Mouse (Mus musculus) intestine, embryonic 16.5 days (tissue): ENCODE measurements around the gene Yod1. TPM values are rescaled to one million over a fixed set of nuclear protein-coding genes. Genes with fewer than 3 reads are reported as not detected.

Experiments used
- ATAC-seq: fragments of 200-750 bp; cut with Nextera tagmentation; 2 replicates; pipeline ENCODE4 v1.8.0; 2017; ENCODE audit warnings: moderate TSS enrichment, moderate library complexity
- H3K27ac ChIP-seq: fragments of 300-500 bp; sonication (generic); 2 replicates; pipeline ENCODE4 v1.5.1; 2014; ENCODE audit warnings: mild to moderate bottlenecking, low read length
- H3K27me3 ChIP-seq: fragments of 300-500 bp; sonication (generic); replicated peaks from 2 replicates; pipeline ENCODE4 v1.6.1; 2014; ENCODE audit warnings: low read length, control low read depth, mixed read lengths; ENCODE audit not compliant: control insufficient read depth, insufficient read depth
- H3K36me3 ChIP-seq: fragments of 300-500 bp; sonication (generic); 2 replicates; pipeline ENCODE4 v1.6.1; 2014; ENCODE audit warnings: low read length, control low read depth; ENCODE audit not compliant: control insufficient read depth, insufficient read depth
- H3K4me1 ChIP-seq: fragments of 300-500 bp; sonication (generic); 2 replicates; pipeline ENCODE4 v1.6.1; 2014; ENCODE audit warnings: low read length, control low read depth, mixed read lengths; ENCODE audit not compliant: control insufficient read depth, insufficient read depth
- H3K4me2 ChIP-seq: fragments of 300-500 bp; sonication (generic); 2 replicates; pipeline ENCODE4 v1.6.1; 2014; ENCODE audit warnings: low read depth, low read length, control low read depth
- H3K4me3 ChIP-seq: fragments of 300-500 bp; sonication (generic); 2 replicates; pipeline ENCODE4 v1.5.1; 2014; ENCODE audit warnings: mild to moderate bottlenecking, low read length
- H3K9ac ChIP-seq: fragments of 300-500 bp; sonication (generic); 2 replicates; pipeline ENCODE4 v1.6.1; 2014; ENCODE audit warnings: low read depth, low read length
- H3K9me3 ChIP-seq: fragments of 300-500 bp; sonication (generic); 2 replicates; pipeline ENCODE4 v1.6.1; 2016; ENCODE audit warnings: low read length, control low read depth; ENCODE audit not compliant: control insufficient read depth
- WGBS: fragments of 180-500 bp; shearing (Covaris S2); extraction: QIAGEN DNeasy Blood & Tissue Kit; methylation state at CpG from one replicate; pipeline ENCODE4 v1.1.7; 2014; 5-methylcytosine and 5-hydroxymethylcytosine counted together
- polyA plus RNA-seq: library from polyadenylated mRNA; unstranded; fragments of >200 nt; fragmentation: Nextera tagmentation; extraction: Ambion mirVana; gene quantifications from 2 replicates; pipeline ENCODE4 v1.2.1, GENCODE M21; 2015

Yod1 gene
- polyA plus RNA-seq, 1 experiment from 2014 or later, result 9.9 TPM

- Histone ChIP-seq H3K27ac (no peak within 1 kb of the TSS), H3K36me3 (no peaks in the 10 kb centered on the region), H3K4me2 (no peak within 1 kb of the TSS), H3K4me1 (peaks cover 6% of the 10 kb centered on the region), H3K4me3 (no peak within 1 kb of the TSS), H3K9ac (no peak within 1 kb of the TSS), H3K27me3 (no peaks in the 10 kb centered on the region), H3K9me3 (no peaks in the 10 kb centered on the region)
- WGBS, result 80% methylated on average over 2 of the region's 2 CpGs
- no peak for ATAC-seq
These were observed 12.0 kb downstream of the Yod1 start, which contains the start of gene Pfkfb2 for GRCm38 (mm10) chr1:130729153-130729552. TSS of gene Pfkfb2 (minus strand) at chr1:130729253.

GRCm38 (mm10) chr1:130731741-130732337 lies 14.7 kb downstream of the Yod1 start, which contains the start of gene AA986860:
TSS of gene AA986860 (plus strand) at chr1:130731976.
- peak; percentile 92 for ATAC-seq
- Histone ChIP-seq H3K9me3 (no peaks in the 10 kb centered on the region), H3K4me3 (peak within 1 kb of the TSS; percentile 50), H3K27me3 (no peaks in the 10 kb centered on the region), H3K4me1 (peaks cover 11% of the 10 kb centered on the region), H3K4me2 (peak within 1 kb of the TSS; percentile 53), H3K36me3 (no peaks in the 10 kb centered on the region), H3K27ac (peak within 1 kb of the TSS; percentile 89), H3K9ac (peak within 1 kb of the TSS; percentile 60)
- 6% methylated on average over 10 of the region's 10 CpGs for WGBS

- 57% methylated on average over 13 of the region's 13 CpGs for WGBS
- H3K9me3 ChIP-seq, result no peaks in the 10 kb centered on the region
- peak overlapping the region; percentile 89 for H3K27ac ChIP-seq
- H3K27me3 ChIP-seq, result no peaks in the 10 kb centered on the region
- peak; percentile 34 for ATAC-seq
- H3K4me2 ChIP-seq, result peak overlapping the region; percentile 53
- peak overlapping the region; percentile 61 for H3K9ac ChIP-seq
- peak overlapping the region; percentile 50 for H3K4me3 ChIP-seq
- peaks cover 14% of the 10 kb centered on the region for H3K4me1 ChIP-seq
- no peaks in the 10 kb centered on the region for H3K36me3 ChIP-seq
These were observed 15.9 kb downstream of the Yod1 start for GRCm38 (mm10) chr1:130732706-130733658.

GRCm38 (mm10) chr1:130733671-130734070 lies 16.5 kb downstream of the Yod1 start:
- Histone ChIP-seq H3K9me3 (no peaks in the 10 kb centered on the region), H3K27me3 (no peaks in the 10 kb centered on the region), H3K4me2 (peak overlapping the region; percentile 53), H3K9ac (peak overlapping the region; percentile 61), H3K4me1 (peaks cover 17% of the 10 kb centered on the region), H3K4me3 (peak overlapping the region; percentile 50), H3K36me3 (no peaks in the 10 kb centered on the region), H3K27ac (peak overlapping the region; percentile 89)
- WGBS, result 45% methylated on average over 4 of the region's 4 CpGs
- ATAC-seq, result peak; percentile 67

- WGBS, result 29% methylated on average over 5 of the region's 5 CpGs
- Histone ChIP-seq H3K9me3 (no peaks in the 10 kb centered on the region), H3K27ac (peak overlapping the region; percentile 89), H3K36me3 (no peaks in the 10 kb centered on the region), H3K27me3 (no peaks in the 10 kb centered on the region), H3K4me2 (peak overlapping the region; percentile 53), H3K4me1 (peaks cover 17% of the 10 kb centered on the region), H3K9ac (peak overlapping the region; percentile 61), H3K4me3 (peak overlapping the region; percentile 50)
- no peak for ATAC-seq
These were observed 17.3 kb downstream of the Yod1 start for GRCm38 (mm10) chr1:130734452-130734851.

- no peaks in the 10 kb centered on the region for H3K36me3 ChIP-seq
- H3K9ac ChIP-seq, result peak overlapping the region; percentile 61
- peak overlapping the region; percentile 53 for H3K4me2 ChIP-seq
- 38% methylated on average over 8 of the region's 8 CpGs for WGBS
- peak overlapping the region; percentile 89 for H3K27ac ChIP-seq
- H3K4me3 ChIP-seq, result peak overlapping the region; percentile 50
- no peak for ATAC-seq
- H3K27me3 ChIP-seq, result no peaks in the 10 kb centered on the region
- H3K9me3 ChIP-seq, result no peaks in the 10 kb centered on the region
- H3K4me1 ChIP-seq, result peaks cover 17% of the 10 kb centered on the region
These were observed 17.7 kb downstream of the Yod1 start for GRCm38 (mm10) chr1:130734852-130735251.

- peak overlapping the region; percentile 21; the same call in 1 of the 2 replicates for H3K4me3 ChIP-seq
- WGBS, result 26% methylated on average over 11 of the region's 11 CpGs
- H3K27me3 ChIP-seq, result no peaks in the 10 kb centered on the region
- peak; percentile 58 for ATAC-seq
- H3K9ac ChIP-seq, result peak overlapping the region; percentile 44
- no peaks in the 10 kb centered on the region for H3K36me3 ChIP-seq
- peaks cover 25% of the 10 kb centered on the region for H3K4me1 ChIP-seq
- peak overlapping the region; percentile 40 for H3K4me2 ChIP-seq
- H3K27ac ChIP-seq, result peak overlapping the region; percentile 70
- H3K9me3 ChIP-seq, result no peaks in the 10 kb centered on the region
These were observed 20.3 kb downstream of the Yod1 start for GRCm38 (mm10) chr1:130737411-130737881.

GRCm38 (mm10) chr1:130737916-130738315 lies 20.8 kb downstream of the Yod1 start:
- WGBS, result 80% methylated on average over 7 of the region's 7 CpGs
- Histone ChIP-seq H3K36me3 (no peaks in the 10 kb centered on the region; the same call in 1 of the 2 replicates), H3K27ac (peak overlapping the region; percentile 79), H3K4me2 (0 out of 2 replicates have a peak overlapping the region, but pooled peaks have one; percentile 14), H3K9me3 (no peaks in the 10 kb centered on the region), H3K27me3 (no peaks in the 10 kb centered on the region), H3K4me3 (no peak overlapping the region), H3K4me1 (peaks cover 26% of the 10 kb centered on the region), H3K9ac (no peak overlapping the region)
- ATAC-seq, result no peak

GRCm38 (mm10) chr1:130738551-130739106 lies 21.5 kb downstream of the Yod1 start:
- H3K4me2 ChIP-seq, result no peak overlapping the region
- no peaks in the 10 kb centered on the region for H3K9me3 ChIP-seq
- peaks cover under 1% of the 10 kb centered on the region; the same call in 1 of the 2 replicates for H3K36me3 ChIP-seq
- ATAC-seq, result peak; percentile 49
- WGBS, result 50% methylated on average over 3 of the region's 3 CpGs
- peaks cover 33% of the 10 kb centered on the region for H3K4me1 ChIP-seq
- peak overlapping the region; percentile 79 for H3K27ac ChIP-seq
- no peak overlapping the region for H3K4me3 ChIP-seq
- no peaks in the 10 kb centered on the region for H3K27me3 ChIP-seq
- no peak overlapping the region for H3K9ac ChIP-seq
